In the genomic region with DNA sequence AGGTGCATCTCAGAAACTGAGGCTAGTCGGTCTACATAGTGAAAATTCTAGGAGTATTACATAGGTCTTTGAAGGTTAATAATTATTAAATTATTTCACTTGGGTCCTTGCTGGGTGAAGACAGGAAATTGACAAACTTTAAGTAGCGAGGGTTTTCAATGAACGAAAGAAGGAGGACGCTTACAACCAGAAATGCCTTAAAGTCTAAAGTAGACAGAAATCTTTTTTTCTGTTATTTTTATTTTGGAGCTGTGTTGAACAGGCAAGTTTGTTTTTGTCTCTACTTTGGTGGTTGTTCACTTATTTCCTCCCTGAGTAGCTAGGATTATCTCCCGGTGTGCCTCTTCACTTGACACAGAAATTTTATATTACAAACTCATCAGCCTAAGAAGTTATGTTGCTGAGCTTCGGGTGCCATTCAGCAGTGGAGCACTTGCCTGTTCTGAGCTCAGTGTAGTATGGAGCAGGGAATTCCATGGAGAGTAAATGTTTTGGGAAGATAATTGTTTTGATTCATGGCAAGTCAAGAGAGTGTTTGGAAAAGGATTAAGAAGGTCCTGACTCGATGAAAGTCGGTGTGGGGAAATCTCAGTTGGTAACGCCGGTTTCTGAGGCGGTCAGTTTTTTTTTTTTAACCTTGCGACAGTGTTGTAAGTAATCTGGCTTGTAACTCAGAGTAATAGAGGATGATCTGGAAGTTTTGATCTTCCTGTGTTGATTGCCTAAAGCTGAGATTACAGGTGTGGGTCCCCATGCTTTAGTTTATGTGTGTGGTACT, we compare ENCODE assay signal across 8 mouse cellular contexts. TPM values are rescaled to one million over a fixed set of nuclear protein-coding genes. Genes with fewer than 3 reads are reported as not detected.
DNase-seq lines count a peak whose midpoint lies in the region; ATAC-seq and TF ChIP-seq lines count a peak whose summit lies in the region.

No protein-coding gene starts in this region.

- no peak for TF ChIP-seq EP300 in heart, postnatal 0 days (IDR thresholded peaks at IDR 0.05; ENCODE audit: low read depth)

- H3K9ac ChIP-seq in heart, embryonic 13.5 days, result peak overlapping the region; percentile 86
- peak overlapping the region; percentile 73 for H3K9ac ChIP-seq in heart, postnatal 0 days (replicated peaks; ENCODE audit: low read depth, low read length)

- no peak for ATAC-seq in heart, embryonic 13.5 days (ENCODE audit: extremely low read depth, insufficient number of reproducible peaks, low FRiP score, low TSS enrichment)
- ATAC-seq in G1E (ENCODE audit: extremely low read depth, insufficient number of reproducible peaks, low FRiP score, poor library complexity, severe bottlenecking), result no peak
- ATAC-seq in heart, postnatal 0 days (ENCODE audit: insufficient read depth, low read depth), result no peak

- TF ChIP-seq CTCF in G1E (IDR thresholded peaks at IDR 0.05; ENCODE audit: low read depth, low read length), result no peak
- no peak for TF ChIP-seq CTCF in heart, postnatal 0 days (IDR thresholded peaks at IDR 0.05; ENCODE audit: low read depth)

- peaks cover 29% of the 10 kb centered on the region for H3K36me3 ChIP-seq in heart, embryonic 13.5 days
- peaks cover 46% of the 10 kb centered on the region for H3K36me3 ChIP-seq in G1E (replicated peaks)
- H3K36me3 ChIP-seq in heart, postnatal 0 days (replicated peaks; ENCODE audit: control insufficient read depth, insufficient read depth, low read length), result peaks cover 14% of the 10 kb centered on the region; the same call in 1 of the 2 replicates
- peaks cover 54% of the 10 kb centered on the region for H3K36me3 ChIP-seq in midbrain, embryonic 10.5 days

- no peaks in the 10 kb centered on the region for H3K27me3 ChIP-seq in heart, embryonic 13.5 days (replicated peaks)
- H3K27me3 ChIP-seq in G1E (ENCODE audit: insufficient read depth, low read length), result no peaks in the 10 kb centered on the region
- no peaks in the 10 kb centered on the region for H3K27me3 ChIP-seq in heart, postnatal 0 days (ENCODE audit: control insufficient read depth, insufficient read depth, low read length)
- H3K27me3 ChIP-seq in midbrain, embryonic 10.5 days (ENCODE audit: low read depth, poor library complexity, severe bottlenecking), result no peaks in the 10 kb centered on the region

- H3K4me1 ChIP-seq in heart, embryonic 13.5 days, result peaks cover 22% of the 10 kb centered on the region
- peaks cover 37% of the 10 kb centered on the region for H3K4me1 ChIP-seq in G1E (ENCODE audit: insufficient read depth, low read depth, low read length)
- peaks cover 11% of the 10 kb centered on the region for H3K4me1 ChIP-seq in heart, postnatal 0 days (ENCODE audit: control insufficient read depth, insufficient read depth)
- peaks cover 28% of the 10 kb centered on the region for H3K4me1 ChIP-seq in midbrain, embryonic 10.5 days

- DNase-seq in heart, postnatal 4 days, result no peak
- no peak for DNase-seq in G1E (ENCODE audit: low spot score)
- no peak for DNase-seq in heart, postnatal 0 days (ENCODE audit: low spot score)
- DNase-seq in midbrain, embryonic 10.5 days (ENCODE audit: low spot score), result no peak
- no peak for DNase-seq in layer of hippocampus, postnatal 36 days
- no peak for DNase-seq in right cerebral cortex, postnatal 25 days
- DNase-seq in cerebellum, adult 8-10 months, result no peak

- H3K4me2 ChIP-seq in heart, embryonic 13.5 days, result peak overlapping the region; percentile 74
- peak overlapping the region; percentile 76 for H3K4me2 ChIP-seq in heart, postnatal 0 days (ENCODE audit: low read depth, low read length)

- H3K27ac ChIP-seq in heart, embryonic 13.5 days (replicated peaks), result no peak overlapping the region
- H3K27ac ChIP-seq in heart, postnatal 0 days (ENCODE audit: low read depth), result no peak overlapping the region
- H3K27ac ChIP-seq in midbrain, embryonic 10.5 days (replicated peaks), result peak overlapping the region; percentile 81

- 14% methylated on average over 12 of the region's 12 CpGs for WGBS in heart, embryonic 13.5 days
- 11% methylated on average over 12 of the region's 12 CpGs for WGBS in heart, postnatal 0 days
- WGBS in midbrain, embryonic 10.5 days, result 28% methylated on average over 12 of the region's 12 CpGs

- H3K4me3 ChIP-seq in heart, embryonic 13.5 days, result peak overlapping the region; percentile 70
- peak overlapping the region; percentile 75 for H3K4me3 ChIP-seq in G1E (ENCODE audit: low read depth, low read length)
- H3K4me3 ChIP-seq in heart, postnatal 0 days (ENCODE audit: low read depth, low read length), result peak overlapping the region; percentile 63
- peak overlapping the region; percentile 66 for H3K4me3 ChIP-seq in midbrain, embryonic 10.5 days

- no peaks in the 10 kb centered on the region for H3K9me3 ChIP-seq in heart, embryonic 13.5 days
- H3K9me3 ChIP-seq in G1E (replicated peaks), result no peaks in the 10 kb centered on the region
- H3K9me3 ChIP-seq in heart, postnatal 0 days (replicated peaks; ENCODE audit: control insufficient read depth, low read length), result no peaks in the 10 kb centered on the region
- no peaks in the 10 kb centered on the region for H3K9me3 ChIP-seq in midbrain, embryonic 10.5 days (replicated peaks)

RNA-seq across cellular contexts. Expression of gene Wdr76, which starts 0.8 kb away (rescaled TPM):
- 5.1 and 7.0 TPM in 2 replicates for polyA plus RNA-seq in heart, embryonic 13.5 days (2015; fragmentation: Nextera tagmentation; extraction: Ambion mirVana)
- 10 to 100 TPM; 11.1 to 12.9 TPM for total RNA-seq in heart, postnatal 4 days (2021)
- 58.6 and 68.8 TPM in 2 replicates for total RNA-seq in G1E (2014; fragmentation: Nextera tagmentation)
- 50.5 and 56.5 TPM in 2 replicates for total RNA-seq in G1E (2017)
- 1.9 and 2.7 TPM in 2 replicates for polyA plus RNA-seq in G1E (2012)
- total RNA-seq in heart, postnatal 0 days (2014; rRNA removed; ENCODE audit: low replicate concordance), result 7.6 and 9.5 TPM in 2 replicates
- polyA plus RNA-seq in heart, postnatal 0 days (2015; fragmentation: Nextera tagmentation; extraction: Ambion mirVana), result 3.4 and 4.0 TPM in 2 replicates
- polyA plus RNA-seq in midbrain, embryonic 10.5 days (2016; fragmentation: Nextera tagmentation; extraction: Ambion mirVana), result 13.0 and 14.0 TPM in 2 replicates
- total RNA-seq in layer of hippocampus, postnatal 36 days (2021), result 1 to 10 TPM; 2.7 to 3.4 TPM

RNA-seq across cellular contexts. Expression of gene Mfap1a, which starts 0.9 kb away (rescaled TPM):
- 16.3 and 20.6 TPM in 2 replicates for polyA plus RNA-seq in heart, embryonic 13.5 days (2015; fragmentation: Nextera tagmentation; extraction: Ambion mirVana)
- 10 to 100 TPM; 25.2 to 27.4 TPM for total RNA-seq in heart, postnatal 4 days (2021)
- total RNA-seq in G1E (2014; fragmentation: Nextera tagmentation) (32.5 and 34.1 TPM in 2 replicates), G1E (2017) (54.2 and 57.1 TPM in 2 replicates)
- polyA plus RNA-seq in G1E (2012), result 6.7 and 11.1 TPM in 2 replicates
- 9.5 and 9.8 TPM in 2 replicates for total RNA-seq in heart, postnatal 0 days (2014; rRNA removed; ENCODE audit: low replicate concordance)
- 15.7 and 16.0 TPM in 2 replicates for polyA plus RNA-seq in heart, postnatal 0 days (2015; fragmentation: Nextera tagmentation; extraction: Ambion mirVana)
- polyA plus RNA-seq in midbrain, embryonic 10.5 days (2016; fragmentation: Nextera tagmentation; extraction: Ambion mirVana), result 26.4 and 29.0 TPM in 2 replicates
- 10 to 100 TPM; 34.1 to 35.4 TPM for total RNA-seq in layer of hippocampus, postnatal 36 days (2021)

RNA-seq across cellular contexts. Expression of gene Mfap1b, which starts 33.5 kb away (rescaled TPM):
- polyA plus RNA-seq in heart, embryonic 13.5 days (2015; fragmentation: Nextera tagmentation; extraction: Ambion mirVana), result 39.7 and 42.0 TPM in 2 replicates
- 10 to 100 TPM; 21.6 to 24.5 TPM for total RNA-seq in heart, postnatal 4 days (2021)
- 36.4 and 42.6 TPM in 2 replicates for total RNA-seq in G1E (2014; fragmentation: Nextera tagmentation)
- total RNA-seq in G1E (2017), result 21.7 and 29.2 TPM in 2 replicates
- polyA plus RNA-seq in G1E (2012), result 2.5 and 5.3 TPM in 2 replicates
- total RNA-seq in heart, postnatal 0 days (2014; rRNA removed; ENCODE audit: low replicate concordance), result 13.4 and 15.0 TPM in 2 replicates
- polyA plus RNA-seq in heart, postnatal 0 days (2015; fragmentation: Nextera tagmentation; extraction: Ambion mirVana), result 35.9 and 36.4 TPM in 2 replicates
- polyA plus RNA-seq in midbrain, embryonic 10.5 days (2016; fragmentation: Nextera tagmentation; extraction: Ambion mirVana), result 53.2 and 57.2 TPM in 2 replicates
- 10 to 100 TPM; 45.1 to 47.4 TPM for total RNA-seq in layer of hippocampus, postnatal 36 days (2021)

RNA-seq across cellular contexts. Expression of gene Serinc4, which starts 50.8 kb away (rescaled TPM):
- polyA plus RNA-seq in heart, embryonic 13.5 days (2015; fragmentation: Nextera tagmentation; extraction: Ambion mirVana), result 0.07 and 0.13 TPM in 2 replicates
- under 1 TPM; 0.16 to 0.19 TPM for total RNA-seq in heart, postnatal 4 days (2021)
- total RNA-seq in G1E (2014; fragmentation: Nextera tagmentation), result not detected in 2 replicates
- total RNA-seq in G1E (2017), result 0.58 and 1.3 TPM in 2 replicates
- polyA plus RNA-seq in G1E (2012), result not detected in 2 replicates
- 0.39 TPM in 1 of 2 replicates, not detected in the other for total RNA-seq in heart, postnatal 0 days (2014; rRNA removed; ENCODE audit: low replicate concordance)
- 0.04 and 0.12 TPM in 2 replicates for polyA plus RNA-seq in heart, postnatal 0 days (2015; fragmentation: Nextera tagmentation; extraction: Ambion mirVana)
- 0.28 and 0.88 TPM in 2 replicates for polyA plus RNA-seq in midbrain, embryonic 10.5 days (2016; fragmentation: Nextera tagmentation; extraction: Ambion mirVana)
- under 1 TPM; 0.23 to 0.32 TPM for total RNA-seq in layer of hippocampus, postnatal 36 days (2021)

RNA-seq across cellular contexts. Expression of gene Hypk, which starts 54.3 kb away (rescaled TPM):
- 96.3 and 106 TPM in 2 replicates for polyA plus RNA-seq in heart, embryonic 13.5 days (2015; fragmentation: Nextera tagmentation; extraction: Ambion mirVana)
- total RNA-seq in heart, postnatal 4 days (2021), result 10 to 100 TPM; 23.4 to 26.1 TPM
- total RNA-seq in G1E (2014; fragmentation: Nextera tagmentation), result 20.7 and 21.5 TPM in 2 replicates
- total RNA-seq in G1E (2017), result 73.2 and 82.9 TPM in 2 replicates
- polyA plus RNA-seq in G1E (2012), result 112 and 124 TPM in 2 replicates
- total RNA-seq in heart, postnatal 0 days (2014; rRNA removed; ENCODE audit: low replicate concordance), result 1.6 and 4.1 TPM in 2 replicates
- 105 and 111 TPM in 2 replicates for polyA plus RNA-seq in heart, postnatal 0 days (2015; fragmentation: Nextera tagmentation; extraction: Ambion mirVana)
- 125 and 129 TPM in 2 replicates for polyA plus RNA-seq in midbrain, embryonic 10.5 days (2016; fragmentation: Nextera tagmentation; extraction: Ambion mirVana)
- 10 to 100 TPM; 17.3 to 19.6 TPM for total RNA-seq in layer of hippocampus, postnatal 36 days (2021)
